Mouse (Mus musculus): Measurements from ENCODE around the gene Acr. TPM values are rescaled to one million over a fixed set of nuclear protein-coding genes. Genes with fewer than 3 reads are reported as not detected.

Gene Acr
- polyA plus RNA-seq, 1 experiment from 2014 or later, result not detected

- Histone ChIP-seq H3K4me3 (ENCODE audit: inconsistent target) (no peak overlapping the region), H3K27ac (no peak overlapping the region), H3K79me2 (ENCODE audit: inconsistent target) (no peaks in the 10 kb centered on the region), H3K36me3 (ENCODE audit: inconsistent target) (no peaks in the 10 kb centered on the region)
- WGBS (ENCODE audit: missing documents), result 91% methylated on average over 10 of the region's 10 CpGs
Measured at GRCm38 (mm10) chr15:89559202-89559731, 8.9 kb upstream of the Acr start.

- no peak overlapping the region for H3K27ac ChIP-seq
- H3K36me3 ChIP-seq (ENCODE audit: inconsistent target), result no peaks in the 10 kb centered on the region
- WGBS (ENCODE audit: missing documents), result 10% methylated on average over 8 of the region's 8 CpGs
- no peaks in the 10 kb centered on the region for H3K79me2 ChIP-seq (ENCODE audit: inconsistent target)
- H3K4me3 ChIP-seq (ENCODE audit: inconsistent target), result no peak overlapping the region
Measured at GRCm38 (mm10) chr15:89572147-89572546, 4.0 kb downstream of the Acr start.

- Histone ChIP-seq H3K4me3 (ENCODE audit: inconsistent target) (no peak overlapping the region), H3K79me2 (ENCODE audit: inconsistent target) (no peaks in the 10 kb centered on the region), H3K27ac (no peak overlapping the region), H3K36me3 (ENCODE audit: inconsistent target) (no peaks in the 10 kb centered on the region)
- WGBS (ENCODE audit: missing documents), result 94% methylated on average over 7 of the region's 7 CpGs
Measured at GRCm38 (mm10) chr15:89582494-89582893, 14.4 kb downstream of the Acr start.

- no peak overlapping the region for H3K4me3 ChIP-seq (ENCODE audit: inconsistent target)
- no peak overlapping the region for H3K27ac ChIP-seq
- 83% methylated on average over 5 of the region's 5 CpGs for WGBS (ENCODE audit: missing documents)
- H3K36me3 ChIP-seq (ENCODE audit: inconsistent target), result no peaks in the 10 kb centered on the region
- H3K79me2 ChIP-seq (ENCODE audit: inconsistent target), result no peaks in the 10 kb centered on the region
Measured at GRCm38 (mm10) chr15:89585101-89585500, 17.0 kb downstream of the Acr start.

GRCm38 (mm10) chr15:89585631-89586030 is 17.5 kb downstream of the Acr start:
- H3K36me3 ChIP-seq (ENCODE audit: inconsistent target), result no peaks in the 10 kb centered on the region
- H3K79me2 ChIP-seq (ENCODE audit: inconsistent target), result no peaks in the 10 kb centered on the region
- WGBS (ENCODE audit: missing documents), result 95% methylated on average over 11 of the region's 11 CpGs
- H3K4me3 ChIP-seq (ENCODE audit: inconsistent target), result no peak overlapping the region
- no peak overlapping the region for H3K27ac ChIP-seq

- Histone ChIP-seq H3K4me3 (ENCODE audit: inconsistent target) (no peak overlapping the region), H3K79me2 (ENCODE audit: inconsistent target) (no peaks in the 10 kb centered on the region), H3K27ac (no peak overlapping the region), H3K36me3 (ENCODE audit: inconsistent target) (no peaks in the 10 kb centered on the region)
- 94% methylated on average over 5 of the region's 5 CpGs for WGBS (ENCODE audit: missing documents)
Measured at GRCm38 (mm10) chr15:89589146-89589545, 21.0 kb downstream of the Acr start.

GRCm38 (mm10) chr15:89591317-89591716 is 23.2 kb downstream of the Acr start:
- Histone ChIP-seq H3K27ac (no peak overlapping the region), H3K36me3 (ENCODE audit: inconsistent target) (no peaks in the 10 kb centered on the region), H3K79me2 (ENCODE audit: inconsistent target) (no peaks in the 10 kb centered on the region), H3K4me3 (ENCODE audit: inconsistent target) (peak overlapping the region; percentile 65)
- 2% methylated on average over 30 of the region's 30 CpGs for WGBS (ENCODE audit: missing documents)

- Histone ChIP-seq H3K36me3 (ENCODE audit: inconsistent target) (no peaks in the 10 kb centered on the region), H3K4me3 (ENCODE audit: inconsistent target) (peak within 1 kb of the TSS; percentile 65), H3K27ac (no peak within 1 kb of the TSS), H3K79me2 (ENCODE audit: inconsistent target) (no peaks in the 10 kb centered on the region)
- WGBS (ENCODE audit: missing documents), result 0% methylated on average over 33 of the region's 35 CpGs
Measured at GRCm38 (mm10) chr15:89591723-89592455, 23.8 kb downstream of the Acr start, which contains the start of gene Rabl2. Gene Rabl2, minus strand, starts transcription at chr15:89591923.

GRCm38 (mm10) chr15:89592548-89592947 is 24.4 kb downstream of the Acr start:
- H3K79me2 ChIP-seq (ENCODE audit: inconsistent target), result no peaks in the 10 kb centered on the region
- H3K36me3 ChIP-seq (ENCODE audit: inconsistent target), result no peaks in the 10 kb centered on the region
- 71% methylated on average over 4 of the region's 4 CpGs for WGBS (ENCODE audit: missing documents)
- no peak overlapping the region for H3K4me3 ChIP-seq (ENCODE audit: inconsistent target)
- no peak overlapping the region for H3K27ac ChIP-seq

- H3K27ac ChIP-seq, result no peak overlapping the region
- no peaks in the 10 kb centered on the region for H3K79me2 ChIP-seq (ENCODE audit: inconsistent target)
- 73% methylated on average over 12 of the region's 12 CpGs for WGBS (ENCODE audit: missing documents)
- no peaks in the 10 kb centered on the region for H3K36me3 ChIP-seq (ENCODE audit: inconsistent target)
- H3K4me3 ChIP-seq (ENCODE audit: inconsistent target), result no peak overlapping the region
Measured at GRCm38 (mm10) chr15:89605822-89606570, 37.9 kb downstream of the Acr start.

- WGBS (ENCODE audit: missing documents), result 16% methylated on average over 8 of the region's 8 CpGs
- no peaks in the 10 kb centered on the region for H3K36me3 ChIP-seq (ENCODE audit: inconsistent target)
- H3K27ac ChIP-seq, result no peak overlapping the region
- H3K4me3 ChIP-seq (ENCODE audit: inconsistent target), result no peak overlapping the region
- no peaks in the 10 kb centered on the region for H3K79me2 ChIP-seq (ENCODE audit: inconsistent target)
Measured at GRCm38 (mm10) chr15:89607480-89607879, 39.4 kb downstream of the Acr start.

- Histone ChIP-seq H3K27ac (no peak overlapping the region), H3K4me3 (ENCODE audit: inconsistent target) (no peak overlapping the region), H3K79me2 (ENCODE audit: inconsistent target) (no peaks in the 10 kb centered on the region), H3K36me3 (ENCODE audit: inconsistent target) (no peaks in the 10 kb centered on the region)
- 6% methylated on average over 9 of the region's 9 CpGs for WGBS (ENCODE audit: missing documents)
Measured at GRCm38 (mm10) chr15:89607888-89608287, 39.8 kb downstream of the Acr start.

- H3K36me3 ChIP-seq (ENCODE audit: inconsistent target), result no peaks in the 10 kb centered on the region
- H3K79me2 ChIP-seq (ENCODE audit: inconsistent target), result no peaks in the 10 kb centered on the region
- H3K27ac ChIP-seq, result no peak overlapping the region
- no peak overlapping the region for H3K4me3 ChIP-seq (ENCODE audit: inconsistent target)
- 77% methylated on average over 12 of the region's 12 CpGs for WGBS (ENCODE audit: missing documents)
Measured at GRCm38 (mm10) chr15:89622312-89622958, 54.3 kb downstream of the Acr start.

- WGBS (ENCODE audit: missing documents), result 60% methylated on average over 5 of the region's 5 CpGs
- Histone ChIP-seq H3K4me3 (ENCODE audit: inconsistent target) (no peak overlapping the region), H3K79me2 (ENCODE audit: inconsistent target) (no peaks in the 10 kb centered on the region), H3K27ac (no peak overlapping the region), H3K36me3 (ENCODE audit: inconsistent target) (no peaks in the 10 kb centered on the region)
Measured at GRCm38 (mm10) chr15:89622959-89623625, 55.0 kb downstream of the Acr start.
